Mouse (Mus musculus): Measurements from ENCODE around the gene Alkbh7.

- TF ChIP-seq TAL1 (IDR thresholded peaks at IDR 0.05; ENCODE audit: low read length) (no peak), GATA1 (IDR thresholded peaks at IDR 0.05; ENCODE audit: low read length) (no peak)
Observed at GRCm38 (mm10) chr17:56996506-56996905, 633 bp upstream of the Alkbh7 start.

Data from erythroblast, embryonic 14.5 days (primary cell).